Mouse (Mus musculus) myocyte (in vitro differentiated cells): ENCODE measurements around the gene Foxg1. TPM values are rescaled to one million over a fixed set of nuclear protein-coding genes. Genes with fewer than 3 reads are reported as not detected.

Source experiments
- H3K27me3 ChIP-seq: one replicate; pipeline ENCODE4 v1.6.1; 2011; ENCODE audit not compliant: control insufficient read depth, insufficient read depth, insufficient read length
- H3K36me3 ChIP-seq: one replicate; pipeline ENCODE4 v1.6.1; 2011; ENCODE audit not compliant: control insufficient read depth, insufficient read depth
- H3K4me2 ChIP-seq: one replicate; pipeline ENCODE4 v1.6.1; 2011; ENCODE audit warnings: low read depth, control low read depth
- H3K4me3 ChIP-seq: one replicate; pipeline ENCODE4 v1.5.1; 2011; ENCODE audit warnings: mild to moderate bottlenecking, control low read depth, moderate library complexity
- H3K79me2 ChIP-seq: one replicate; pipeline ENCODE4 v1.6.1; 2011; ENCODE audit not compliant: control insufficient read depth, insufficient read depth
- H3ac ChIP-seq: one replicate; pipeline ENCODE4 v1.6.1; 2011; ENCODE audit not compliant: control insufficient read depth, insufficient read length
- CEBPB ChIP-seq: IDR thresholded peaks from 2 replicates; pipeline ENCODE4 v1.6.1; 2011; ENCODE audit warnings: mild to moderate bottlenecking, moderate library complexity; ENCODE audit not compliant: poor library complexity, insufficient read depth, severe bottlenecking
- E2F4 ChIP-seq: IDR thresholded peaks from one replicate; pipeline ENCODE4 v1.6.1; 2011; ENCODE audit warnings: mild to moderate bottlenecking, control low read depth, moderate library complexity; ENCODE audit not compliant: insufficient read depth
- MAX ChIP-seq: IDR thresholded peaks from one replicate; pipeline ENCODE4 v1.6.1; 2011; ENCODE audit warnings: low read depth, mild to moderate bottlenecking, control low read depth
- MYOD1 ChIP-seq, 3 experiments: IDR thresholded peaks; one replicate each; pipeline ENCODE4 v1.6.1; 2011; ENCODE audit warnings: control low read depth in 2 of 3, low read depth in 2 of 3, mild to moderate bottlenecking in 2 of 3, moderate library complexity in 1 of 3; ENCODE audit not compliant: insufficient read length in 2 of 3, control insufficient read depth in 1 of 3
- MYOG ChIP-seq, 3 experiments: IDR thresholded peaks; one replicate each; pipeline ENCODE4 v1.6.1; 2011; ENCODE audit warnings: control low read depth in 2 of 3, low read depth in 2 of 3, mild to moderate bottlenecking in 2 of 3; ENCODE audit not compliant: insufficient read length in 2 of 3, control insufficient read depth in 1 of 3, insufficient read depth in 1 of 3
- POLR2A ChIP-seq: IDR thresholded peaks from one replicate; pipeline ENCODE4 v1.6.1; 2011; ENCODE audit warnings: low read depth, mild to moderate bottlenecking, control low read depth, moderate library complexity; ENCODE audit not compliant: insufficient read length
- POLR2AphosphoS2 ChIP-seq: IDR thresholded peaks from one replicate; pipeline ENCODE4 v1.6.1; 2011; ENCODE audit warnings: low read depth, control low read depth; ENCODE audit not compliant: insufficient read length
- REST ChIP-seq: IDR thresholded peaks from one replicate; pipeline ENCODE4 v1.6.1; 2011; ENCODE audit warnings: mild to moderate bottlenecking, control low read depth, moderate library complexity; ENCODE audit not compliant: insufficient read depth, insufficient read length
- SRF ChIP-seq: IDR thresholded peaks from one replicate; pipeline ENCODE4 v1.6.1; 2011; ENCODE audit warnings: low read depth; ENCODE audit not compliant: control insufficient read depth, insufficient read length
- TCF12 ChIP-seq: IDR thresholded peaks from one replicate; pipeline ENCODE4 v1.6.1; 2011; ENCODE audit warnings: mild to moderate bottlenecking, control low read depth; ENCODE audit not compliant: poor library complexity, insufficient read depth, severe bottlenecking
- TCF3 ChIP-seq: IDR thresholded peaks from one replicate; pipeline ENCODE4 v1.6.1; 2011; ENCODE audit warnings: low read depth, control low read depth; ENCODE audit not compliant: insufficient read length
- USF1 ChIP-seq: IDR thresholded peaks from one replicate; pipeline ENCODE4 v1.6.1; 2011; ENCODE audit warnings: low read depth, mild to moderate bottlenecking, control low read depth, moderate library complexity
- polyA plus RNA-seq: library from polyadenylated mRNA; unstranded; fragments of >200 nt; fragmentation: generic; extraction: Trizol; gene quantifications from one replicate; pipeline ENCODE4 v1.2.1, GENCODE M21; 2012; ENCODE audit warnings: missing spikeins

The Foxg1 gene
- polyA plus RNA-seq, 1 experiment: not detected

- Histone ChIP-seq H3K36me3 (no peaks in the 10 kb centered on the region), H3K79me2 (no peaks in the 10 kb centered on the region), H3ac (no peak overlapping the region), H3K4me3 (no peak overlapping the region), H3K4me2 (no peak overlapping the region), H3K27me3 (no peaks in the 10 kb centered on the region)
- no peak for TF ChIP-seq MYOG (IDR thresholded peaks at IDR 0.05; ENCODE audit: control insufficient read depth in 1 of 3, insufficient read depth in 1 of 3, insufficient read length in 2 of 3, low read depth in 2 of 3)
- no peak for TF ChIP-seq MYOD1 (IDR thresholded peaks at IDR 0.05; ENCODE audit: control insufficient read depth in 1 of 3, insufficient read length in 2 of 3, low read depth in 2 of 3)
- no peak for TF ChIP-seq TCF3
- no peak for TF ChIP-seq POLR2A
- TF ChIP-seq POLR2AphosphoS2: no peak
- TF ChIP-seq SRF: no peak
- TF ChIP-seq USF1: no peak
These were observed 9.3 kb upstream of the Foxg1 start for GRCm38 (mm10) chr12:49373176-49373575.

GRCm38 (mm10) chr12:49373821-49374605 is 8.4 kb upstream of the Foxg1 start:
- no peaks in the 10 kb centered on the region for H3K36me3 ChIP-seq
- H3K27me3 ChIP-seq: no peaks in the 10 kb centered on the region
- H3K4me2 ChIP-seq: peak overlapping the region; percentile 57
- H3K79me2 ChIP-seq: no peaks in the 10 kb centered on the region
- H3ac ChIP-seq: no peak overlapping the region
- H3K4me3 ChIP-seq: no peak overlapping the region
- no peak for TF ChIP-seq REST
- no peak for TF ChIP-seq TCF3
- TF ChIP-seq MYOG (IDR thresholded peaks at IDR 0.05; ENCODE audit: control insufficient read depth in 1 of 3, insufficient read depth in 1 of 3, insufficient read length in 2 of 3, low read depth in 2 of 3): no peak

GRCm38 (mm10) chr12:49374606-49374995 is 7.9 kb upstream of the Foxg1 start:
- H3K27me3 ChIP-seq: no peaks in the 10 kb centered on the region

GRCm38 (mm10) chr12:49375427-49376317 is 6.8 kb upstream of the Foxg1 start:
- Histone ChIP-seq H3K27me3 (no peaks in the 10 kb centered on the region), H3K79me2 (no peaks in the 10 kb centered on the region), H3K4me2 (no peak overlapping the region), H3K4me3 (no peak overlapping the region), H3K36me3 (no peaks in the 10 kb centered on the region), H3ac (no peak overlapping the region)
- no peak for TF ChIP-seq E2F4
- no peak for TF ChIP-seq REST
- no peak for TF ChIP-seq CEBPB
- TF ChIP-seq TCF12: no peak
- TF ChIP-seq MYOG (IDR thresholded peaks at IDR 0.05; ENCODE audit: control insufficient read depth in 1 of 3, insufficient read depth in 1 of 3, insufficient read length in 2 of 3, low read depth in 2 of 3): no peak
- no peak for TF ChIP-seq POLR2AphosphoS2
- no peak for TF ChIP-seq MYOD1 (IDR thresholded peaks at IDR 0.05; ENCODE audit: control insufficient read depth in 1 of 3, insufficient read length in 2 of 3, low read depth in 2 of 3)
- TF ChIP-seq SRF: no peak
- no peak for TF ChIP-seq POLR2A
- no peak for TF ChIP-seq MAX
- TF ChIP-seq USF1: no peak
- no peak for TF ChIP-seq TCF3

More at GRCm38 (mm10) chr12:49374606-49374995, 7.9 kb upstream of the Foxg1 start:
- H3K36me3 ChIP-seq: no peaks in the 10 kb centered on the region
- TF ChIP-seq CEBPB: no peak
- TF ChIP-seq MAX: no peak
- TF ChIP-seq REST: no peak
- no peak for TF ChIP-seq MYOD1 (IDR thresholded peaks at IDR 0.05; ENCODE audit: control insufficient read depth in 1 of 3, insufficient read length in 2 of 3, low read depth in 2 of 3)
- TF ChIP-seq POLR2A: no peak
- TF ChIP-seq MYOG (IDR thresholded peaks at IDR 0.05; ENCODE audit: control insufficient read depth in 1 of 3, insufficient read depth in 1 of 3, insufficient read length in 2 of 3, low read depth in 2 of 3): no peak
- no peak for TF ChIP-seq USF1
- no peak for TF ChIP-seq E2F4
- no peak for TF ChIP-seq TCF3
- TF ChIP-seq TCF12: no peak
- TF ChIP-seq SRF: no peak
- TF ChIP-seq POLR2AphosphoS2: no peak
- no peak overlapping the region for H3K4me3 ChIP-seq
- H3K4me2 ChIP-seq: peak overlapping the region; percentile 57
- no peaks in the 10 kb centered on the region for H3K79me2 ChIP-seq
- H3ac ChIP-seq: no peak overlapping the region
